Mouse (Mus musculus): ENCODE data around the gene Enox1.
"Not testable (repeated sequence)": the region's sequence is repeated elsewhere in the genome, so short reads cannot be mapped to it uniquely, and the experiment has no call there.

Gene Enox1

DNA sequence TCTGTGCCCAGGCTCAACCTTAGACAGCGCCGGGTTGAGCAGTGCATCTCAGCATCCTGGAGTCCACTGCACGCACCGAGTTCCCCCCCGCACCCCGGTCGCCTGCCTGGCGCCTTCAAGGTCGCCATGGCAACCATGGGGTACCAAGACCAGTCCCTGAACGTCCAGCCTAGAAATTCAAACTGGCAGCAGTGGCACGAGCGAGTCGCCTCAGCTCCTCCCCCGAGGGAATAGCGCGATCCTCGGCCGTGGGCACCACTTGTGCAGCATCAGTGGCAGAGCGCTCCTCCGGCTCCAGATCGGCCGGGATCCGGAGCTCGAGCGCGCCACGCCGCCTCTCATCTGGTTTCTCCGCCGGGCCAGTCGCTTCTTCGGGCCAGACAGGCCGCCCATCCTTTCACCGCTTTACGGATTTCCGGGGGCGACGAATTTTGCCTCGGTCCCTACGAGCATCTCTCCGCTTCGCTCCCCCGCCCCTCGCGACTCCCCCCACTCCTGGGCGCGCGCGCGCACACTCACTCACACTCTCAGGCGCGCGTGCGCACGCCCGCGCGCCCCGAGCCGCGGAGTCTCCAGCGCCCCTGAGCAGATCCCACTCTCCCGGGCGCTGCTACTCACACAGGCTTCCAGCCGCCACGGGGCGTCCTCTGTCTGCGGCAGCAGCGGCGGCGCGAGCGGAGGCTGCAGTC lies at the start of gene Enox1:
TSS of gene Enox1 (plus strand) at position 542 of the 689 bp plus-strand sequence.
- DNase-seq, result peak; percentile 47 to 64

DNA sequence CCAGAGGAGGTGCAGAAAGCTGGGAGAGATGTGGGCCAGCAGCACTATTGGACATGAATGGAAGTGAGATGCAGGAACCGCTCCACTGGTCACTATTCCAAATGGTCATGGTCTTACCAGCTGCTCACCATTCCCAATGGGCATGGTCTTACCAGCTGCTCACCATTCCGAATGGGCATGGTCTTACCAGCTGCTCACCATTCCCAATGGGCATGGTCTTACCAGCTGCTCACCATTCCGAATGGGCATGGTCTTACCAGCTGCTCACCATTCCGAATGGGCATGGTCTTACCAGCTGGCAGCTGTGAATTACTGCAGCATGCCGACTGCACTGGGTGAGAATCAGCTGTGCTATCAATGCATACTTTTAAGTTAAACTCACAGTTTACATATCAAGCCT lies 45.9 kb upstream of the Enox1 start:
- not testable (repeated sequence) for DNase-seq

- DNase-seq, result no peak
Observed at GRCm38 (mm10) chr14:77130612-77131011, 26.0 kb upstream of the Enox1 start.

DNA sequence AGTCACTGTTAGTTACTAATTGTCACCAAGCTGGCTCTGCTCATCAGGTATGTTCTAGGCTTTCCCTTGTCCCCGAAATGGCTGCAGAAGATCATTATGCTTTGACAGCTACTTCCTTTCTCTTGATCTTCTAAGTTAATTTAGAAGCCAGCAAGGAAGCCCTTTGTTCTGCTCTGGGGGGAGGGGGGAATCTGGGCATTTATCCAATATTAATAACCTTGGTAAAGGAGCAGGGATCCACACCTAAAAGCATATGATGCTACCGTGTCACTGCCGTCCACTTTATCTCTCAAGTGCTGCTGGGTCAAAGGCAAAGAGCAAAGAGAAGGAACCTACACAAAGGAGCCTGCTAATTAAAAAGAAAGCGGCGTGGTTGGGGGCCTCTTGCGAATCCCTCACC lies 19.6 kb upstream of the Enox1 start:
- no peak for DNase-seq

DNA sequence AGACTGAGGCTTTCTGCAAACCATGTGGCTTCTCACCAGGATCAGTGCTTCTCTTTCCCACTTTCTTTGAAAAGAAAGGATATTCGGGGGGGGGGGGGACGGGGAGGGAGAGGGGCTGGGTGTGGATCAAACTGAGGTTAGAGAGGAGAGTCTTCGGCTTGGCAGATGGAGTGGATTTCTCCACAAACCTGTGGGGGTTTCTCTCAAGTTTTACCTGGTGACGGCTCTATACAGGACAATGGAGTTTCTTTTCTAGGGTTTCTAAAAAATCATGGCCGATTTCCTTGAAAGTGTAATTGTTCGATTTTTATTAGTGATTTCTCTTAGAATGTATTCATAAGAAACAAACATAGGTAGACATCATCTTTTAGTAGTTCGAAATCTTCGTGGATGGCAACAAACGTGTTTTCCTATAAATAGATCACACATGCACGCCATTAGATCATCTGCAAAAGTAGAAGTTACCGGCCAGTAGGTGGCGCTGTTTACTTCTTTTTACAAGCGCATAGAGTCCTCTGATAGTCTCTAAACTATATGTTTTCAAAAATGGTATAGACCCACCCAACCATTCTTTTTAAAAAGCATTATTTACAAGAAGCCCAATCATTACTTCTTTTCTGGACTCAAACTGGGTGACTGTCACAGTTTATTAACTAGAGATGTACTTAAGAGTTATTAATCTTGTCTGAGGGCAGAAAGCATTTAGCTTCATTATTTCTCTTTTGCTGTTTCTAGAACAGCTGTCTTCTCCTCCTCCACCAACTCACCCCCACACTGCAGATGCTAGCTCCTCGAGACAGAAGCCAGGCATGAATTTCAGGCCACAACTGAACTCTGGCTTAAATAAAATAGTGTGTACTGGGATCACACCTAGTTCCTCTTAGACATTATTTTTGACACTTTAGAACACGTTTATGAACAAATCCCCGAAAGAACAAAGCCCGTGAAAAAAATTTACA lies 15.0 kb upstream of the Enox1 start:
- DNase-seq, result peak; percentile 69 to 94

GRCm38 (mm10) chr14:77145103-77145502 lies 11.5 kb upstream of the Enox1 start:
- no peak for DNase-seq

DNA sequence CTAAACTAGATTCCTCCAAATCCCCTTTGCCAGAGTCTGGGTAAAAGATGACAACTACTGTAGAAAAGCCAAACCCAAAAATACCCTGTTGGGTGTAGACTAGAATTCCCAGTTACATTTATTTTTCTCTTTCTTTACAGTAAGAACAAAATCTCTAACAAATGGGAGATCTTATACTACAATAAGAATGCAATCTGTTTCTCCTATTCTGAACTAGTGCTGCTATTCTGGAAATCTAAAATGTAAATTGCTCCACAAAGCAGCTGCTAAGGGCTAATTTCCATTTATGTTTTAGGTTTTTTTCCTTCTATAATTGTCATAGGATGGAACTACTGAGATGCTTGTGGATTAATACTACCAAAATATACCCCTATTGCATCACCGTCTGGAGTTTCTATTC lies 8.9 kb upstream of the Enox1 start:
- no peak for DNase-seq

- DNase-seq, result peak; percentile 16 to 65
Observed at GRCm38 (mm10) chr14:77150556-77150955, 6.0 kb upstream of the Enox1 start.

DNA sequence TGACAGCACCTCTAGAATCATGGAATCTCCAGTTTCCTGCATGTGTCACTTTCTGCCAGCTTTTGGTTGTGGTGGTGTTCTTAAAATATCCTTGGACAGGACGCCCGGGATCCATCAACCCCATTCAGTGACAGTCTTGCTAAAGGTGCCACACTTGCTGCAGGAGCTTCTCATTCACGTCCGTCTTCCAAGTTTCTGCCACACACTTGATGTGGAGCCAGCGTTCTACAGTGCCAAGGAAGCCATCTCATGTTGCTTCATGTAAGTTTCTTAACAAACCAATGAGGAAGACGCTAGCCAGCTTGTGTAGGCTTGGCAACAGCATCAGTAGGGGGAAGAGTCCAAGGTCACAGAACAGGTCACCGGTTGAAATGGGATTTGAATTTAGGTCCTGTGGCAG lies 5.1 kb upstream of the Enox1 start:
- DNase-seq, result no peak

DNA sequence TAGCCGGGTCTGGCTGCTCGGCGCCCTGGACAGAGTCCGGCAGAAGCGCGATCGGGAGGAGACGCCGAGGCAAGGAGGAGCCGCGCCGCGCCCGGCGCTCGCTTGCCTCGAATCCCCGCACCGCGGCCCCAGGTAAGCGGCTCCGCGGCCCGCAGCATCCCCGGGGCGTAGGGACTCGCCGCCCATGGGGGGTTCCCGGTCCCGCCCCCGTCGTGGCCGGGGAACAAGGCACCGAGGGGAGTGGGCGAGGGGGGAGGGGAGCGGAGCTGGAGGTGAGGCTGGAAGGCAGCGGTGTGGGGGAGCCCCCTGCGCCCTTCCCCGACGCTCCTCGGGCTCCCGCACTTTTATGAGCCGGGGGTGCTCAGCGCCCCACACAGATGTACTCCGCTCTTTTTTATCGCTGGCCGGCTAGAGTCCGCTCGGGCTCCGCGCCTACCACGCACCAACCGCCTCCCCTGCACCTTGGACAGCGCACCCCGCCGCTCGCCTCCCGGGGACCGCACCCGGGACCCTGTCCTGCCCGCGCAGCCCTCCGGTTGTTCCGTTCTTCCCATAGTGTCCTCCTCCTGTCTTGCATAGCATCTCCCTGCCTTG lies 445 bp downstream of the Enox1 start:
- DNase-seq, result peak in 1 of 2 experiments; percentile 34

GRCm38 (mm10) chr14:77157505-77157911 lies 945 bp downstream of the Enox1 start:
- DNase-seq, result peak; percentile 46 to 82

DNA sequence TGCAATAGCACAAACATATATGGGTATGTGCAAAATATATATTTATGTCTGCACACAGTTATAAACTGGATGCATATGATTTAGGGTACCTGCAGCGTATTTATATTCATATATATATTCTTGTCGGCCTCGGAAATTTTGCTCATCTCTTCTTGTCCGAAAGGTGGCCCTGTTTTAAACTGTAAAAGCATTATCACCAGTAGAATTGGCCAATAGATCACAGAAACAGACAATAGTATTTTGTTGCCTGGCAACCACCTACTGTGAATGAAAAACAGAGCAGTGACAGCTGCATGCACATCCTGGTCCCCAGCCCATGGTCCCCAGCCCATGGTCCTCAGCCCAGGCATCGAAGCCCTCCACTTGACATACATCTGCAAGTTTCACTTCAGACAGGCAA lies 2.8 kb downstream of the Enox1 start:
- no peak for DNase-seq

- no peak for DNase-seq
Observed at GRCm38 (mm10) chr14:77162496-77162895, 5.9 kb downstream of the Enox1 start.

- DNase-seq, result no peak
Observed at GRCm38 (mm10) chr14:77164396-77164795, 7.8 kb downstream of the Enox1 start.

DNA sequence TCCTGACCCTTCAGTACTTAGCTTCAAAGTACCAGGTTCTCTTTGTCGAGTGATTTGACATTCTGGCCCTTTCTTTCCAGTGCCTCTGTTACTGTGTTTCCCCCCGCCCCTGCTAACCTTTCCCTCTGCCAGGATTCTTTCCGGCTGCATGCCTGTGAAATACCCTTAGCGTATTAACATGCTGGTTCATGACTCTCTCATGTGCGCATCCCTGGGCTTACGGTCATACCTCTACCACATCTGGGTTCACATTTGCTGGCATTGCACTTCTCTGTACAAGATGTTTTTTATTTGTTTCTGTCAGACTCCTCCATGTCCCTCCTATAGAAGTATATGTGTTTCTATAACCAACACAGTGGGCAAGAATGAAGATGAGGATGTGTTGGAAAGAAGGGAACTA lies 11.6 kb downstream of the Enox1 start:
- no peak for DNase-seq

- no peak for DNase-seq
Observed at GRCm38 (mm10) chr14:77174491-77174890, 17.9 kb downstream of the Enox1 start.

DNA sequence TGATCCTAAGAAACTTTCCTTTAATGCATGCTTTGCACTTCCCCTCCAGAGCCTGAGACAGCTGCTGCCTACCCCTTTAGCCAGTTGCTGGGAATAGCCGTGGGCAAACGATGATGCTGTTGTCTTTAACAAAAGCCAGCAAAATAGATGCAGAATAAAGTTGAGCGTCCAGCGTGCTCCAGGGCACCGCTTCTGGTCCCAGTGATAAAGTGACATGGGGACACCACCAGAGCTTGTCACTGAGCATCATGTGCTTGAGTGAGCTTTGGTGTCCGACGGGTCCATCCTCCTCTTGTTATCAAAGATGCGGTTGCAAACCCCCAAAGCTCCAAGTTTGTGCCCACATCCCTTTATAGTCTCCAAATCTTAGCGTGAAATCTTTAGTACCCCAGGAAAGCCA lies 18.4 kb downstream of the Enox1 start:
- no peak for DNase-seq

GRCm38 (mm10) chr14:77180241-77180640 lies 23.7 kb downstream of the Enox1 start:
- DNase-seq, result no peak

DNA sequence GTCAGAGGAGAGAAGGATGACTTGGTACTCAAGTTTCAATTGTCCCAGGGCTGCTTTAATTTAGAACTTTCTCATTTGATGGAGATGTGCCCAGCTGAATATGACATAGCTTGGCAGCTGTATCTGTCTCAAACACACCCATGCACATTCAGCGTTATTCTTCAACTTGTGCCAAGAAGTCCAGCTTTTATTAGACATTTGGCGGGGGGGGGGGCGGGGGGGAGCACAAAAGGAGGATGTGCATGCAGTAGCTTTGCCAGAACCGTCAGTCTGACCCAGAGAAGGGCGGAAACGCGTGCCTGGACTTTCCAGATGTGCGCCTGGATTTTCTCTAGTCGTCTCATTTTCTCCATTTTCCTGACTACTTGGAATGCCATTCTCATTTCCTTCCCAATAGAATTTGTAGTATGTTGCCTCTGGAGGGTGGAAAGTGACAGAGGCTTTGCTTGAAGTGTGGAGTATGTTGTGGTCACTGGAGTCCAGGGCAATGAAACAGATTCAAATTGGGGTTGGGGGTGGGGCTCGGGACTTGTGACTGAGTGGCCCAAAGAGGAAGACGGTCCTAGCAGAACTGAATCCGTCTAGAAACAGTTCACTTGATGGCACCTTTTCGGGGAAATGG lies 24.3 kb downstream of the Enox1 start:
- peak; percentile 8 to 40 for DNase-seq

- DNase-seq, result no peak
Observed at GRCm38 (mm10) chr14:77183491-77183890, 26.9 kb downstream of the Enox1 start.

DNA sequence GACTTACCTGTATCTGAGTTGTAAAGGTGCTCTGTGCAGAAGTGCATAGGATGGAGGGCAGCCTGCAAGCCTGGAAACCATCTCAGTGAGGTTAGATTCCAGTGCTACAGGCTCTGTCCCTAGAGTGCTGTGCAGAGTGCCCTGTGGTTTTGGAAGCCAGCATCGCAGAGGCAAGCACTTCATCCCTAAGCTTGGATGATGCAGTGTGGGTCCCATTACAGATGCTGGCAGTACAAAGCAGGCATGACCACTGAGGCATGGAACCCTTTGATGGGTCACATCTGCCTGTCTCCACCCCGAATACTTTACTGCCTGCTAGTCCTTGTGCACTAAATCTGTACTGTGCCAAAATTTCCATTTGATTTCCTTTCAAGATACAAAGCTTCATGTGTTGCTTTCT lies 33.6 kb downstream of the Enox1 start:
- no peak for DNase-seq

DNA sequence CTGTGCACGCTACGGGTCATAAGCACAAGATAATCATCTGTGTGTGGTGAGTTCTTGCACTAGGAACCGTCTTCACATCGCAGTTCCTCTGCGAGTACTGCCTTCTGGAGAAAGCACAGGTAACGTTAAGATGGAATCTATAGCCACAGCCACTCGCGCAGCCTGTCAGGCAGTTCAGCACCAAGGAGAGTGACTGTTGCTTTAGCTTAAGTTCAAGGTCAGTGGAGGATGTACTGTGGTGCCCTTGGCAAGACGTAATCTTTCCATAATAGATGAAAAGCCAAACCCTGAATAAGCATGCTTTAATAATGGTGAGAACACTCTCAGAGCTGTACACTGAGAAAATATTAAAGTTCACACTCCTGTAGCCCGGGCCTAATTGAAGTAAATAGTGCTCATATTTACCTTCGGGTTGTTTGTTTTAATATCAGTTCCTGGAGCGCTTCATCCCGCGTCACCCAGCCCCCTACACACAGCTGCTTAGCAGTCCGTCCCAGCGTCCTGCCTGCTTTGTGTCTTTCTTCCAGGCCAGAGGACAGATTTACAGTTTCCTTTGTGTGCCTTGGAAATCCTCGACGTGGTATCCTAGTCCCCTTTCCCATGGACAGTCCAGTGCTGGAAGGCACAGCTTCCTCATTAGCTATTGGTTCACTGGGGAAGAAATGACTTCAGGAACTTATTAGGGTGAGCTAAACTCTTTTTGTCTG lies 38.9 kb downstream of the Enox1 start:
- DNase-seq, result peak in 1 of 2 experiments; percentile 4

All from kidney, postnatal 25 days (tissue).